Mouse (Mus musculus): ENCODE data around the gene Pgghg.

Pgghg gene

DNA sequence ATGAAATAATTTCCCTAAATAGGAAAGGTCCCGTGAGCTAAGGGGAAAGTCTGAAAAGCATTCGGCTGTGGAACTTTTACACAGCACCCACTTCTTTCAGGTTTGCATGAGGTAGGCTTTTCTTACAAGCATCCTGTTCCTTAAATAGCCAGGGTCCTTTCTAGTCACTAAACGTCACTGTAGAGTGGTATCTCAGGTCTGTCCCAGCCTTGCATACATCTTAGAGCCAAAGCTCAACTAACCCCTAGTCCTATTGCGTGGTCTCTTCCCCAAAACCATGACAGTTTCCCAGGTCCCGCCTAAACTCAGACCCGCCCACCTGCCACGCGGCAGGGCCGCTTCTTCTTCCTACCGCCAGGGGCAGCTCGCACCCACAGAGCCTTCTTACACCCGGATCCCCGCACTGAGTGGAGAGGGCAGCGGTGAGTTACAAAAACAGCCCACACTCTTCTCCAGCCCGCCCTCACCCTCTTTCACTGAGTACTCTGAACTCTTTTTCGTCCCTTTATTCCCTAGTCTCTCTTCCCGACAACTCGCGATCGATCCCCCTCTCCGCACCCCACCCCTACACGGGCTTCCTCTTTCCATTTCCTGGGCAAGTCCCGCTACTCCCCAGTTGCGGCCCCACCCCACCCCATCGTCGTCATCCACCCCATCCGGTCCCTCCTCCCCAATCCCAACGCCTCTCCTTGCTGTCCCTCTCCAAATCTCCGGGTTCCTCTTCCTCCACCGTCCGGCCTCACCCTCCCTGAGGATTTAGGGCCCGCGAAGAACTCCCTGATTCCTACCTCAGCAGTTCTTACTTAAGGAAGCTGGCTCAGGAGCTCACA lies at the start of gene Pgghg:
TSS of gene Pgghg (plus strand) at position 170 of the 830 bp plus-strand sequence.
- DNase-seq: peak; percentile 68 to 75

DNA sequence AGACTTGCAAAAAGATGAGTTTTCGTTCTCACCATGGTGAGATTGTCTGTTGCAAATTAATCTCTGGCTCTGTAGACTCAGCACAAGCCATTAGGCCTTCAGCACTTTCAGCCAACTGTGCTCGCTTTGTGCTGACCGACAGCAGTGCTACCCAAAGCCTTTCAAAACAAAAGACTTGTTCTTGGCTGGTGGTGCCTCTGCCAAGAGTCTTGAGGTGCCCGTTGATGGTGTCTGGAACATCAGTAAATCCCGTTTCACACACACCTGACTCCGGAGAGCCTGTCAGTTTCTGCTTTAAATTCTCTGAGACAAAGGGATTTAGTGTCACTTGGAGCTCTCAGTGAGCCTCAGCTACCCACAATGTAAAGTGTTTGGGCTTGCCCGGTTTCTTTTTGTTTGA lies 47.2 kb upstream of the Pgghg start:
- no peak for DNase-seq

DNA sequence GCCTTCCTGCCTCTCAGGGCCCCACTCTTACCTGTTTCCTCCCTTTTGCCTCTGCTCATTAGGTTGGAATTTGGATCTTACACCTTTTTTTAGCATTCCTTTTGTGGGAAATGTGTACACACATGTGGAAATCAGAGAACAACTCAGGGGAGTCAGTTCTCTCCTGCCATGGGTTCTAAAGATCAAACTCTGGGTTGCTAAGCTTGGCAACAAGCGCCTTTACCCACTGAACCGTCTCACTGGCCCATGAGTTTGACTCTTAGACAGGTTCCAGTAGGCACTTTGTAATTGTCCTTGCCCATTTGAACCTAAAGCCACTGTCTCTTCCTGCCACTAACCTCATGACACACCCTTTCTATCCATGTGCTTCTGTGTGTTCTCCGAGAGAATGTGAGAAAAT lies 46.6 kb upstream of the Pgghg start:
- no peak for DNase-seq

- DNase-seq: no peak
Observed at GRCm38 (mm10) chr7:140897863-140898262, 43.3 kb upstream of the Pgghg start.

- DNase-seq: no peak
Observed at GRCm38 (mm10) chr7:140899121-140899520, 42.1 kb upstream of the Pgghg start.

DNA sequence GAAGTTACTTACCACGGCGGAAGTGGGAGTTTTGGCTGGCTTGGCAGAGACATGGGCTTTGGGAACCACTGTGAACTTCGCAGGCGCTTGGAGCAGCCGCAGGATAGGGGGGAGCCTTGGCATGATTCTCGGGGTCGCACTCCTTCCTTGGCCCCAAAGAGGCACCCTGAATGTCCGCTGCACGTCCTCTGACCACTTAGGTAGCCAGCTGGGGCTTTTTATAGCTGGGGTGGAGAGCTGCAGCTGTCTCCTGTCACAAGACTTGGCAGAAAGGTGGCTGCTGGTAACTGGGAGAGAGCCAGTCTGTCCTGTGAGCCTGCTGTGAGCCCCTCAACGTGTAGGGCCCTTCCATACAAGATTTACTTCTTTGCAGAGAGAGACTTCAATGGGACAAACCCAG lies 41.0 kb upstream of the Pgghg start, which contains the start of gene Cox8b:
TSS of gene Cox8b (minus strand) at position 227 of the 400 bp plus-strand sequence.
- no peak for DNase-seq

- DNase-seq: no peak
Observed at GRCm38 (mm10) chr7:140902036-140902875, 38.9 kb upstream of the Pgghg start.

DNA sequence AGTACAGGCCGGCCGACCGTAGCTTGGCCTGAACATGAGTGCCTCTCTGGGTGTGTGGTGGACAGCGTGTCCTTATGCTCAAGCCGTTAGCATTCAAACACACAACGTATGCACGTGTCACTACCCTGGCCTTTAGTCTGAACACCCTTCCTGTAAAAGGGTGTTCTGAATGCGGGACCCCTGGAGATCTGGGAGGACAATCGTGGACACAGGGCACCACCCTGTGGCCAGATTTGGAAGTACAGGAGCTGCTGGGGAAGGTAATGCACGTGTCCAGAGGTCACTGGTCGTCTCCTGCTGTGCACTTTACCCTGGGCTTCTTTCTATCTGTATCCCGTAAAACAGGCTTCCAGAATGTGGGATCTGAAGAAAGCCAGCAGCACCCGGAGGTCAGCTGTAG lies 38.0 kb upstream of the Pgghg start:
- DNase-seq: peak; percentile 44 to 46

DNA sequence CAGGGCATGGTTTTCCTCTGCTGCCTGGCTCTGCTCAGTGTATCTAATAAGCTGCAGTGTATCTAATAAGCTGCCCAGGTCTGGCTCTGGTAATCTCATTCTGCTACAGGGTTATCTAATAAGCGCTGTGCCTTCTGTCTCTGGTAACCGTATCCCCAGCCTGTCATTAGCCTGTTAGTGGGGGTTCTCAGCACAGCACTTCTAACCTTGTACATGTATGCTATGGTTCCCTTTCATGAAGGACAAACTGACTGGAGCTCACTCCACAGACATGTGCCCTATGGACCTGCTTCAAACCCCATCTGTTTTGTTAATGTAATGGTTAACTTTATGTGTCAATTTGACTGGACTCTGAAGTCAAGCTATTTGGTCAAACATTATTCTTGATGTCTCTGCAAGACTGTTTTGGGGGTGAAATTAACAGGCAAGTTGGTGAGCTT lies 35.5 kb upstream of the Pgghg start:
- no peak for DNase-seq

DNA sequence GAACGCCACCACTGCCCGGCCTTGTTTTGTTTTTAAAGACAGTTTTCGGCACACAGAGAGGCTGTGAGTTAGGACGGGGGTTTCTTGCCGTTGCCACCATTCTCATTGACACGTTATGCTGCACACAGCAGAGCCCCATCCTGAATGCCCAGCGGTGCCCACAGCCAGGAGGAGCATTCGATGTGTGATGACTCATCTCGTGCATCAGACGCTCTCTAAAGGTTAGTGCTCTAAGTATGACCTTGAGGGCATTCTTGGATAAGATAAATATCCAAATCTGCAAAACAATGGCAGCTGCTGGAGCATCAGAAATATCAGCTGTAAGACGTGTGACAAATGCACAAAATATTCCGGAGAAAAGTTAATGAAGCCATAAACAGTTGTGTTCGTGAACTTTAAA lies 34.1 kb upstream of the Pgghg start:
- DNase-seq: no peak

DNA sequence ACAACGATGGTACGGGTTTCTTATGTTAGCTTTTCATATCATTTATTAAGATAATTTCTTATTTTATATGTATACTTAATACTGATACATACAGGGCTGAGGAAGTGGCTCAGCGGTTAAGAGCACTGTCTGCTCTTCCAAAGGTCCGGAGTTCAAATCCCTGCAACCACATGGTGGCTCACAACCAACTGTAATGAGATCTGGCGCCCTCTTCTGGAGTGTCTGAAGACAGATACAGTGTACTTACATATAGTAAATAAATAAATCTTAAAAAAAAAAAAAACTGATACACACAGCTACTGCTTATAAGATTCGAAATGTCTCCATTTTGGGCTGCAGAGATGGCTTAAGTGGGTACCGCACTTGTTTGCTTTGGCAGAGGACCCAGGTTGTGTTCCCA lies 33.5 kb upstream of the Pgghg start:
- no peak for DNase-seq

DNA sequence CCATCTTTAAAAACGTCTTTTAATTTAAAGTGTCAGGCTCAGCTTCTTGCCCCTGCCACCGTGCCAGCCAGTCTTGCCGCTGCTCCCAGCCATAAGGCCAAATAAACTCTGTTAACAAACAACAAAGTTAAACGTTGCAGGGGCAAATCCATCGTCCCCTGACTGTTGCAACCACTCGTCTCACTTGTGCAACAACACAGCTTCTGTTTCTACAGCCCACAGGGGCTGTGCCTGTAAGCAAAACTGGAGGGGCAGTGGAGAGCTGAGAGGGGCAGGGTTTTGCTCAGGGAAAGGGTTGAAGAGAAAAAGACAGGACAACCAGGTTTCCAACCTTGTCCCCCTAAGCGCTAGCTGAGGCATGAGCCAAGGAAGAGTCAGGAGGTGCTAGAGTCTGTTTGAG lies 33.0 kb upstream of the Pgghg start:
- DNase-seq: no peak

DNA sequence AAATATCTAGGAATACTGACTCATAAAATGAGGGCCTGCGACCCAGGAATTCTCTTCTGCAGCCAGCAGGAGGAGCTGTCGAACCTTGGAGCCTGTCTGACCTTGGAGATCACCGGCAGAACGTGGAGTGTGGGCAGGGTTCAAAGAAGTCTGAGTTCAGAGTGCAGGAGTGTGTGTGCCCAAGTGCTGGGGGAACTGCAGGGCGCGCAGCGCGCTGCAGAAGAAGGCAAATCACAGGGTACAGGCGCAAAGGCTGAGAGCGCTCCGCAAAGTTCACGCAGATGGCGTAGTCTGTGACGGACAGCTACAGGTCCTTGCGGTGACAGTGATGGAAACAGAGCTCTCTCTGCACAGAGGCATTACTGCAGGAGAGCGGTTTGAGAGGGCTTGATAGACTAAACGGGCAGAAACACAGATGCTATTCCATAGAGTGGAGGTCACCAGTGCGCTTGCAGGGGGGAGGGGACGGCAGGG lies 32.5 kb upstream of the Pgghg start:
- DNase-seq: peak; percentile 51 to 63

DNA sequence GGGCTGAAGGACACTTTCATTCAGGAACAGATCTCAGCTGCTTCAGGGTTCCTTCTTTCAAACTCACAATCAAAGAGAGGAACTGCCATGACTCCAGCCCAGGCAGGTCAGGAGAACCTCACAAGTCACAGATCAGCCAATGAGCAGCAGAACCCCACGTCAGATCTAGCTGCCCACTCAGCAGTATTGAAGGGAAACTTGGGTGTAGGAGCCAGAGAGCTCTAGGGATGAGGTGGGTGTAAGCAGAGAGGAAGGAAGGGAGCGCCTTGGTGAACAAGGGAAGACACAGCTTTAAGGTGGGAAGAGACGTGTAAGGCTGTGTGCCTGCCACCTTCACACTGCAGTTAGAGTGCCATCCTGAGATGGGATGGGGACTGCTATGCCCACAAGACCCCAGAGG lies 28.9 kb upstream of the Pgghg start:
- no peak for DNase-seq

DNA sequence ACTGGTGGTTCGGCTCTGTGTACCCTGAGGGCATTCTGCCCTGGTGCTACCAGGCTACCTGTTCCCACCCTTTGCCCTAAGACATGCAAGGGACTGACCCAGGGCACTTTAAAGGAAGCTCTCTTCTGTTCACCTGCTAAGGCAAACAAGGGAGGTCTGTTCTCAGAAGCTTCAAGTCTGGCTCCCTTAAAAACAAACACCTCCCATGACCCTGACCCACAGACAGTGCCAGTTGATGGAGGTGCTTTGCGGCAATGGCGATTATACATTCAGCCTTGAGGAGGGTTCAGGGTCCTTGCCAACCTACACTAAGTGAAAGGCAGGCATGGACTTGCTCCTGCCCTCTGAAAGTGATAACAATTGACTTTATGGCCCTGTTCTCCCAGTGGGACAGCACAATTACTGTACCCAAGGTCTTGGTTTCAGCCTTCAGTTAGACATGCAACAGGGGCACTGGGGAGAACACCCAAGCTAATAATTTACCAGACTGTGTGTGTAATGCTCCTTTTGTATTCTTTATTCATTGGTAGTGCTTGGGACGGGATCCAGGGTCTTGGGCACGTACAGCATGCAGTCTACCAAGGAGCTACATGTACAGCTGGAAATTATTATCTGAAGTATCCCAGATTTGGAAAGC lies 28.2 kb upstream of the Pgghg start:
- no peak for DNase-seq

DNA sequence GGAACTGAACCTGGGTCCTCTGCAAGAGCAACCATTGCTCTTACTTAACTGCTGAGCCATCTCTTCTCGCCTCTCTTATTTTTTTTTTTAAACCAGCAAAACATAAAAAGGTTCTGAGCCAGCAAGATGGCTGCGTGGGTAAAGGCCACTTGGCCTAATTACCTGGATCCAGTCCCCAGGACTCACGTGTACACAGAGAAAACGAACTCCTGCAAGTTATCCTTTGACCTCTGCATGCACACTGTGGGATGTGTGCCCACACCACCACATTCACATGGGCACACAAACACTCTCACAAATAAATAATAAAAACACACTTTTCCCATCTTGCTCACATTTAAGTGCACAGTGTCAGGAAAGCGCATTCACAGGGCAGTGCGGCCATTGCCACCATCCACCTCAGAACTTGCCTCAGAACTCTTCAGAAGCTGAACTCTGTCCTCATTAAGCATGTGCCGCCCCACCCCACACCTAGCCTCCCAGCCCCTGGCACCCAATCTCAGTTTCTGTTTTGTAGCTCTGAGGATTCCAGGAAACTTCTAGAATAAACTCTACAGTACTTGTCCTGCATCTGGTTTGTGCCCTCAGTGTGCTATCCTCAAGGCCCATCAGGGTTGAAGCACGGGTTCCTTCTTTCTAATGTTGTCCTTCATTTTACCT lies 27.0 kb upstream of the Pgghg start:
- no peak for DNase-seq

GRCm38 (mm10) chr7:140919911-140920310 lies 21.3 kb upstream of the Pgghg start:
- DNase-seq: no peak

DNA sequence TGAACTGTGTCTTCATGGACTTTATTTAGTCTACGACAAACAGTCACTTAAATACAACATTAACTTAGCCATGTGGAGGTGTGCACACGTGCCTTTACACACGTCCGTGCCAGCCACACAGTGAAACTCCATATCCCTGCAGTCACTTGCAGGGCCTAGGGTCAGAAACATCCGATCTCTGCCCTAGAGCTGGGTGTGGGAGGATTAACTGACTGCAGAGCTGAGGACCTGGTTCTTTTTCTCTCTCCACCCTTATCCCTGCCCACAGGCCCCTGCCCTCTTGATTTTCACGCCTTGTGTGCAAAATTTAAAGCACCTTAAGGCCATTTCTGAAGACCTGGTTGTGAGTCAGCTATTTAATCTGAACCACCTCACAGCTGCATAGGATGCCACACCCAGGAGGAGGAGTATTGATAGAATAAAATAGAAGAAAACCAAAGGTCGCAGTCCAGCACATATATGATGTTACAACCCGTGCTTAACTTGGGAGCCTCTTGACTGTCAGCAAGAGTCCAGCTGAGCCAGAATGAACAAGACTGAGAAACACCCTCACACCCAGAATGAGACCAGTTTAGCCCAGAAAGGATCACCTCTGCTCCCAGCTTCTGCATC lies 20.7 kb upstream of the Pgghg start, which contains the start of gene Nlrp6:
TSS of gene Nlrp6 (plus strand) at position 485 of the 612 bp plus-strand sequence.
- no peak for DNase-seq

GRCm38 (mm10) chr7:140921225-140921975 lies 19.8 kb upstream of the Pgghg start:
- DNase-seq: no peak

- DNase-seq: no peak
Observed at GRCm38 (mm10) chr7:140922398-140923069, 18.7 kb upstream of the Pgghg start.
